Mouse (Mus musculus): ENCODE data around the gene Utp4.

- no peak for TF ChIP-seq CTCF (IDR thresholded peaks at IDR 0.05; ENCODE audit: control insufficient read depth, insufficient read depth, insufficient read length)
- no peak for TF ChIP-seq MAX (IDR thresholded peaks at IDR 0.05)
- no peak for TF ChIP-seq FOSL1 (IDR thresholded peaks at IDR 0.05; ENCODE audit: insufficient read depth, low read length, poor library complexity, severe bottlenecking)
- no peak for TF ChIP-seq MYOD1 (IDR thresholded peaks at IDR 0.05; ENCODE audit: control insufficient read depth, insufficient read length, low read depth)
- TF ChIP-seq USF1 (IDR thresholded peaks at IDR 0.05; ENCODE audit: low read depth), result no peak
- no peak for TF ChIP-seq MYOG (IDR thresholded peaks at IDR 0.05; ENCODE audit: control insufficient read depth, extremely low read depth, insufficient read length)
- TF ChIP-seq CEBPB (IDR thresholded peaks at IDR 0.05; ENCODE audit: low read depth), result no peak
Observed at GRCm38 (mm10) chr8:106925446-106925845, 32.0 kb downstream of the Utp4 start.
